Mouse (Mus musculus) embryonic facial prominence, embryonic 11.5 days (tissue): ENCODE measurements around the gene Zscan12. TPM values are rescaled to one million over a fixed set of nuclear protein-coding genes. Genes with fewer than 3 reads are reported as not detected.

Experiments
- ATAC-seq: fragments of 200-750 bp; cut with Nextera tagmentation; replicated peaks from 2 replicates; pipeline ENCODE4 v1.8.0; 2017; ENCODE audit warnings: low read depth; ENCODE audit not compliant: insufficient number of reproducible peaks, low FRiP score, low TSS enrichment
- DNase-seq: peaks from one replicate; pipeline ENCODE4 v3.0.0-alpha.2; 2015; ENCODE audit warnings: low spot score
- H3K27ac ChIP-seq: fragments of 300-500 bp; sonication (generic); replicated peaks from 2 replicates; pipeline ENCODE4 v1.5.1; 2014; ENCODE audit warnings: mild to moderate bottlenecking, low read depth, low read length, control low read depth
- H3K27me3 ChIP-seq: fragments of 300-500 bp; sonication (generic); 2 replicates; pipeline ENCODE4 v1.6.1; 2014; ENCODE audit warnings: mild to moderate bottlenecking, low read length, moderate library complexity, mixed read lengths; ENCODE audit not compliant: control insufficient read depth, insufficient read depth
- H3K36me3 ChIP-seq: fragments of 300-500 bp; sonication (generic); replicated peaks from 2 replicates; pipeline ENCODE4 v1.6.1; 2014; ENCODE audit warnings: low read depth, mild to moderate bottlenecking, low read length, moderate library complexity, mixed read lengths; ENCODE audit not compliant: control insufficient read depth, insufficient read depth
- H3K4me1 ChIP-seq: fragments of 300-500 bp; sonication (generic); 2 replicates; pipeline ENCODE4 v1.6.1; 2014; ENCODE audit warnings: low read length, mixed read lengths; ENCODE audit not compliant: control insufficient read depth, insufficient read depth
- H3K4me2 ChIP-seq: fragments of 300-500 bp; sonication (generic); 2 replicates; pipeline ENCODE4 v1.6.1; 2014; ENCODE audit warnings: low read depth, mild to moderate bottlenecking, control low read depth, low read length, moderate library complexity
- H3K4me3 ChIP-seq: fragments of 300-500 bp; sonication (generic); 2 replicates; pipeline ENCODE4 v1.5.1; 2014; ENCODE audit warnings: low read depth, low read length, control low read depth
- H3K9ac ChIP-seq: fragments of 300-500 bp; sonication (generic); replicated peaks from 2 replicates; pipeline ENCODE4 v1.6.1; 2014; ENCODE audit warnings: mild to moderate bottlenecking, control low read depth, low read length
- H3K9me3 ChIP-seq: fragments of 300-500 bp; sonication (generic); replicated peaks from 2 replicates; pipeline ENCODE4 v1.6.1; 2016; ENCODE audit warnings: mild to moderate bottlenecking, low read length, inconsistent platforms, mixed read lengths; ENCODE audit not compliant: control insufficient read depth
- WGBS: fragments of 180-500 bp; shearing (Covaris S2); extraction: QIAGEN DNeasy Blood & Tissue Kit; methylation state at CpG from one replicate; pipeline ENCODE4 v1.1.7; 2014; 5-methylcytosine and 5-hydroxymethylcytosine counted together
- polyA plus RNA-seq: library from polyadenylated mRNA; unstranded; fragments of >200 nt; fragmentation: Nextera tagmentation; extraction: Ambion mirVana; gene quantifications from 2 replicates; pipeline ENCODE4 v1.2.1, GENCODE M21; 2014

Gene Zscan12
- 20.5 and 21.5 TPM in 2 replicates for polyA plus RNA-seq

GRCm38 (mm10) chr13:21362621-21363248 lies at the start of gene Zscan12:
Gene Zscan12 (plus strand): TSS chr13:21362820.
- Histone ChIP-seq H3K4me3 (peak within 1 kb of the TSS; percentile 57), H3K27me3 (no peaks in the 10 kb centered on the region), H3K36me3 (no peaks in the 10 kb centered on the region), H3K9ac (peak within 1 kb of the TSS; percentile 94), H3K27ac (0 out of 2 replicates have a peak within 1 kb of the TSS, but pooled peaks have one; percentile 22), H3K4me1 (no peaks in the 10 kb centered on the region), H3K4me2 (peak within 1 kb of the TSS; percentile 58), H3K9me3 (no peaks in the 10 kb centered on the region)
- ATAC-seq (peak; percentile 99), DNase-seq (peak; percentile 98)
- WGBS = 1% methylated on average over 26 of the region's 29 CpGs

DNA sequence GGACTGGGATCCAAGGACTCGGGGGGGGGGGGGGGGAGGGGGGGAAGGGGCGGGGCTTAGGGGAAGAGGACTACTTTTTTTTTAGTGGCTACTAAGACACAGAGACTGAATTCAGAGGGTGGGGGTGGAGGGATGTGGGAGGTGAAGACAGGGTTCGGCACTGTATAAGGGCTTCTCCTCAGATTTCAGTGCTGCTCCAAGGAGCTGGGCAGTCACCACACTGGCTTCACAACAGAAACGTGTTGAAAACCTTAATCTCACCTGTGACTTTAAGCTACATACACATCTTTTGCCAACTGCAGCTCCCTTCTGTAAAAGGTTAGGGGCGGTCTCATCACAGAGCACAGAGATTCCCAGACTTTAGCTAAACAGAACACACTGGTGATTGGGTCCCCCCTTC lies 49.8 kb upstream of the Zscan12 start:
- no peaks in the 10 kb centered on the region for H3K36me3 ChIP-seq
- DNase-seq (no peak), ATAC-seq (no peak)
- no peak overlapping the region for H3K4me3 ChIP-seq
- H3K9me3 ChIP-seq = no peaks in the 10 kb centered on the region
- H3K27me3 ChIP-seq = no peaks in the 10 kb centered on the region
- no peaks in the 10 kb centered on the region for H3K4me1 ChIP-seq
- H3K9ac ChIP-seq = no peak overlapping the region
- WGBS = 44% methylated on average over 3 of the region's 5 CpGs
- H3K4me2 ChIP-seq = no peak overlapping the region
- H3K27ac ChIP-seq = no peak overlapping the region

DNA sequence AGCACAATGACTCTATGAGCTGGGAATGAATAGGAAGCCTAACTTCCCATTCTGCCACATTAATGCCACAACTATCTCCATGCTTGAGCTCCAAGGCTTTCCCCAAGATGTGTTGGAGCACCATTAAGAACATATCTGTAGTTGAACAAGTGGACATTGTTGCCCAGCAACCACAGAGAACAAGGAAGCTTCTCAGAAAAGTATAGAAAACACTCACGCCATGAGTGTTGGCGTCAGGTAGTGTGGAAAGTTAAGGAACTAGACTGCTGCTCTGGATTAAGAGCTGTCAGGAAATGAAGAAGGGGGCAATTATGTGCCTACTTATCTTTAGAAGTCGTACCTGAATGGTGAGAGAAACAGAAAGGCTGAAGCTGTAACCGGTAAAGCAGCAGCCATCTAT lies 48.7 kb upstream of the Zscan12 start:
- Histone ChIP-seq H3K4me1 (no peaks in the 10 kb centered on the region), H3K36me3 (no peaks in the 10 kb centered on the region), H3K9ac (no peak overlapping the region), H3K9me3 (no peaks in the 10 kb centered on the region), H3K27ac (no peak overlapping the region), H3K4me3 (no peak overlapping the region), H3K27me3 (no peaks in the 10 kb centered on the region), H3K4me2 (no peak overlapping the region)
- ATAC-seq = no peak
- 75% methylated on average over 4 of the region's 4 CpGs for WGBS
- no peak for DNase-seq

- H3K9me3 ChIP-seq = no peaks in the 10 kb centered on the region
- no peaks in the 10 kb centered on the region for H3K27me3 ChIP-seq
- no peak overlapping the region for H3K4me3 ChIP-seq
- no peak for ATAC-seq
- DNase-seq = no peak
- no peak overlapping the region for H3K4me2 ChIP-seq
- H3K36me3 ChIP-seq = no peaks in the 10 kb centered on the region
- H3K4me1 ChIP-seq = no peaks in the 10 kb centered on the region
- H3K27ac ChIP-seq = no peak overlapping the region
- 74% methylated on average over 3 of the region's 3 CpGs for WGBS
- no peak overlapping the region for H3K9ac ChIP-seq
Measured at GRCm38 (mm10) chr13:21320262-21320661, 42.4 kb upstream of the Zscan12 start.

DNA sequence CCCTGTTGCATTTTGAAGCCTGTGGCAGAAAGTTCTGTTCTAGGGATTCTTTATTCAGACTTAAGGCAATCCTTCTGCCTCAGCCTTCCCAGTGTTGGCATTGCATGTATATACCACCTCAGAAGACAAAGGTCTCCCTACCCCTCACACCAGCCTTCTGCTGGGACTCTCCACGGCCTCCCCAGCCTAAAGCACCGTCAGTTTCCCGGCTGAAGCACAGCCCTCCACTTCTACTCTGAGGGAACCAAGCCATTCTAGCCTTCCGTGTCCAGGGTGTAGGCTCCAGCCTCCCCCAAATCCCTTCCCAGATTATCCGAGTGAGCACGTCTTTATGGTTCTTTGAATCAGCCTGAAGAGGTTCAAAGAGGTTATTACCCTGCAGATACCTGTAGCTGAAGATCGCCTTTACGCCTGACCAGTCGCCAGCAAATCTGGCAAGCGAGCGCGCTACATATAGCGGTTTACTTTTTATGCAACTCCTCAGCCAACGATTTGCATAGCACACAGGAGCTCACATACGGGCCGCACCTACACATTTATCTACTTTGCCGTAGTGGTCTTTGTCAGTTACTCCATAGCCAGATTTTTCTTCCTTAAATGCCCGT lies 40.6 kb upstream of the Zscan12 start:
- 3% methylated on average over 18 of the region's 18 CpGs for WGBS
- no peaks in the 10 kb centered on the region for H3K4me1 ChIP-seq
- no peak overlapping the region for H3K27ac ChIP-seq
- peak overlapping the region; percentile 37 for H3K4me2 ChIP-seq
- H3K9ac ChIP-seq = no peak overlapping the region; the same call in 1 of the 2 replicates
- no peaks in the 10 kb centered on the region for H3K36me3 ChIP-seq
- H3K27me3 ChIP-seq = no peaks in the 10 kb centered on the region
- DNase-seq = no peak
- ATAC-seq = no peak
- peak overlapping the region; percentile 31 for H3K4me3 ChIP-seq
- H3K9me3 ChIP-seq = no peaks in the 10 kb centered on the region

DNA sequence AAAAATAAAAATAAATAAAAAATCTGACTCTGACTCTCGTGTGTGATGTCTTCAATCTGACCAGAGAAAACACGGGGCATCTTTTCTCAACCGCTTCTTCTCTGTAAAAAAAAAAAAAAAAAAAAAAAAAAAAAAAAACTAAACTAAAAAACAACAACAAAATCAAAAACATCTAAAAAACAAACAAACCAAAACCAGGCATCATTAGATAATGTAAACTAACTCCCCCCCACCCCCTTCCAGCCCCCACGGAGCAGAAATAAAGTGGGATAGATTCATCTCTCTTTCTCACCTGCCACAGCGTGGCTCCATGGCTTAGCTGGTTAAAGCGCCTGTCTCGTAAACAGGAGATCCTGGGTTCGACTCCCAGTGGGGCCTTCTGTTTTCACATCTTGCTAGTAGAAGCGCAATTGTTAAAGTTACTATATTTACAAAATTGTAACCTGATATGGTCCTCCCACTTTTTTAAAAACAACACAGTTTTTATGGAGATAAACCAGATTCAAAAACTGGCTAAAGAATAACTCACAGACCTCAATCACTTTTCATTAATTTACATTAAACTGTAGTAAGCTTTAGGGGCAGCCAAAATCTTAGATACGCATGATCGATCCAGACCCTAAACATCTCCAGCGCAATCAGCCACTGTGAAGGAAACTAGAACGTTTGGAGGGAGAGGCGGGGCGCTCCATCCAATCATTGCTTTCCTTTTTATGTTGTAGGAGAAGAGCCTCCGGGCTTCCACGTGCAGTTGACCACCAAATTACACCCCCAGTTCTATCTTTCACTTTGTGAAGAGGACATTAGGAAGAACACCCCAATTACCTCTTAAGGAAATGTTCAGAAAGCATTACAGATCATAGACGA lies 39.9 kb upstream of the Zscan12 start:
- no peak overlapping the region for H3K27ac ChIP-seq
- peak overlapping the region; percentile 11; the same call in 1 of the 2 replicates for H3K4me2 ChIP-seq
- H3K27me3 ChIP-seq = no peaks in the 10 kb centered on the region
- H3K9me3 ChIP-seq = no peaks in the 10 kb centered on the region
- H3K36me3 ChIP-seq = no peaks in the 10 kb centered on the region
- ATAC-seq (no peak), DNase-seq (peak; percentile 81)
- no peaks in the 10 kb centered on the region for H3K4me1 ChIP-seq
- peak overlapping the region; percentile 31 for H3K4me3 ChIP-seq
- 10% methylated on average over 18 of the region's 18 CpGs for WGBS
- no peak overlapping the region for H3K9ac ChIP-seq

GRCm38 (mm10) chr13:21323405-21323804 lies 39.2 kb upstream of the Zscan12 start:
- Histone ChIP-seq H3K9ac (no peak overlapping the region), H3K4me3 (no peak overlapping the region), H3K4me1 (no peaks in the 10 kb centered on the region), H3K4me2 (no peak overlapping the region), H3K36me3 (no peaks in the 10 kb centered on the region), H3K27ac (no peak overlapping the region), H3K27me3 (no peaks in the 10 kb centered on the region), H3K9me3 (no peaks in the 10 kb centered on the region)
- ATAC-seq = no peak
- no peak for DNase-seq
- WGBS = 60% methylated on average over 6 of the region's 6 CpGs
